Mouse (Mus musculus): ENCODE data around the gene Nmnat2.

Gene Nmnat2

DNA sequence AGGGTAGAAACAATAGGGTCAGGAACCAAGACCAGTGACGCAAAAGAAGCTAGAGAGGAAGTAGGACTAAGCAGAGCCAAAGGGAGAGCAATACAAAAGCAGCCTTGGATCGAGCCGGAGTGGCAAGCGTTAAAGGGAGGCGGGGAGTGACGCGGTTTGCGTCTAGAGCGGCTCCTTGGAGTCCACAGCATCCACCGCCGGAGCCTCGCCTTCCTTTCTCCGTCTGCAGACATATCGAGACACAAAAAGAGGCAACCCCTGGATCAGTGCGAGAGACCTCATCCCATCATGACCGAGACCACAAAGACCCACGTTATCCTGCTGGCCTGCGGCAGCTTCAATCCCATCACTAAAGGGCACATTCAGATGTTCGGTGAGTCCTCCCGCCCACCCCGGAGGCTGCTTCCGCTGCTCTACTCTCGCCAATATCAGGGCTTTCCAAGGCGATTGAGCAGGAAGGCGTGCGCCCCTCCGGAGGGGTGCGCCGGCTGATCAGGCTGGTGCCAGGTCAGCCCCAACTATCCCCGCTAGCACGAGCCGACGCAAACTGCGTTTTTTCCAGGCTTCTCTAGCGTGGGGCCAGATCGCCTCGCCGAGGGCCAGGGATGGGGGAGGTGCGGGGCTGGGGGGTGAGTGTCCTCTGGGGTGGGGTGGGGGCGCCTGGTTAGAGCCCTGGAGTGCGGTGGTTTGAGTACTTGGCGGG lies at the start of gene Nmnat2:
Nmnat2 (plus strand) TSS at position 173 of the 703 bp plus-strand sequence.
- in situ Hi-C loops (cut with MseI, MboI), result no loop called here

GRCm38 (mm10) chr1:152913483-152914460 lies 41.0 kb upstream of the Nmnat2 start:
- in situ Hi-C loops (cut with MseI, MboI), result no loop called here

- in situ Hi-C loops (cut with MseI, MboI), result no loop called here
Observed at GRCm38 (mm10) chr1:152915766-152916165, 39.0 kb upstream of the Nmnat2 start.

DNA sequence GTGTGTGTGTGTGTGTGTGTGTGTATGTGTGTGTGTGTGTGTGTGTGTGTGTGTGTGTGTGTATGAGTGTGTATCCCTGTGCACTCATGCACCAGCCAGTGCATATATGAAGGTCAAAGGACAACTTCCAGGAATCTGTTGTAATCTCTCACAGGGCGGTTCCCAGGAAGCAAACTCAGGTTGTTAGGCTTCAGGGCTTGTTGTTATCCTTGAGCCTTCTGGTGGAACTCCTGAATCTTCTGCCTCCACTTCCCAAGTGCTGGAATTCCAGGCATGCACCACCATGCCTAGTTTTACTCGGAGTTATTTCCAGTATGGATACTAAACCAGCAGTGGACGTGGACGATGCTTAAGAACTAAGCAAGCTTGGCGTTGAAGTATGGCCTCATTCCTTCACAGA lies 37.9 kb upstream of the Nmnat2 start:
- in situ Hi-C loops (cut with MseI, MboI), result no loop called here

GRCm38 (mm10) chr1:152917626-152918025 lies 37.2 kb upstream of the Nmnat2 start:
- in situ Hi-C loops (cut with MseI, MboI), result no loop called here

DNA sequence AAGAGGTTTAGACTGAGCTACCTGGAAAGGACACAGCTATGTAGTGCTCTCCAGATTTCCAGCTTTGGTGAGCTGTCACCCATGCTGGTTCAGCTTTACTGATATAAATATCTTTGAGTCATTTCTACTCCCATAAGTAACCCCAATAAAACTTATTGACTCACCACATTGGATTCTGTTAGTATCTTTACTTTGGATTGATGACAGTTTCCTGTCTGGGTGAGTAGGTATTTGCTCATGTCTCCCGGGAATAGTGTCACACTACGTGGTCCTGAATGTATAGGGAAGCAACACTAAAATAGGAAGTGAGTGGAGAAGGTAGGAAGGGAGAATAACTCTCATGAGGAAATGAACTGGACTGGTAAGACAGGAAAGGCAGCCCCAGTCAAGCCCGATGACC lies 33.0 kb upstream of the Nmnat2 start:
- in situ Hi-C loops (cut with MseI, MboI), result no loop called here

GRCm38 (mm10) chr1:152933962-152934361 lies 20.8 kb upstream of the Nmnat2 start:
- in situ Hi-C loops (cut with MseI, MboI), result no loop called here

GRCm38 (mm10) chr1:152935476-152935875 lies 19.3 kb upstream of the Nmnat2 start:
- in situ Hi-C loops (cut with MseI, MboI), result no loop called here

DNA sequence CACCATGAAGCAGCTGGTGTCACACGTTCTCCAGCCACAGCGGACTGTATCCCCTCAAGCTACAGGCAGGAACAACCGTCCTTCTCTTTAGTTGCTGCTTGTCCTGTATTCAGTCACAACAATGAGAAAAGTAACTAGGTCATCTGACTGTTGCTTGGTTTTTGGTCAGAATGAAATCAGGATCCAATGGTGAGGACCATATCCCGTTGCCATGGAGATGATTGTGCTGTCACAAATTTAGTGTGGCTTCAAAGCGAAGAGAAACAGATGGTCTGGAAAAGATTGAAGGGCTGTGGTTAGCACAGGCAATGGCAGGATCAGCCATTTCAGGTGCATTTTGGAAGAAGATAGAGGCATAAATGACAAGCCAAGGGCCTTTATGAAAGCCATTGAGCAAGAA lies 18.4 kb upstream of the Nmnat2 start:
- in situ Hi-C loops (cut with MseI, MboI), result no loop called here

GRCm38 (mm10) chr1:152942977-152943376 lies 11.8 kb upstream of the Nmnat2 start:
- in situ Hi-C loops (cut with MseI, MboI), result no loop called here

DNA sequence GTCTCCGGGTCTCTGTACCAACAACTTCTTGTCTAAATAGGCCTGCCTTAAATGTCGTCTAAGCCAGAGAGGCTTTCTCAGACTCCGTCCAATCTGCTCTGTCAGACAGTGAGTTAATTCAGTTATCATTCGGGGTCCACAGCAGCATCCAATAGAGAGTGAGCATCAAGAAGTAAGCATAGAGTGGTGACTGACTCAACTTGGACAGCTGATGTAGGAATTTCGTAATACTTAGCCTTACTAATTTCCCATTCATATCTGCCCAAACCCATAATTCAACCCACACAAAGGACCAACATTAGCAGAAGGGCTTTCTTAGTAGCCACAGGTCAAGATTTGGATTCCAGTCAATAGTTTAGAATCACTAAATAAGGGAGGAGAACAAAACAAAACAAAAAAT lies 626 bp upstream of the Nmnat2 start:
- in situ Hi-C loops (cut with MseI, MboI), result no loop called here

- in situ Hi-C loops (cut with MseI, MboI), result no loop called here
Observed at GRCm38 (mm10) chr1:152955564-152956211, 895 bp downstream of the Nmnat2 start.

GRCm38 (mm10) chr1:152956221-152956620 lies 1.4 kb downstream of the Nmnat2 start:
- in situ Hi-C loops (cut with MseI, MboI), result no loop called here

- in situ Hi-C loops (cut with MseI, MboI), result no loop called here
Observed at GRCm38 (mm10) chr1:152964344-152964743, 9.6 kb downstream of the Nmnat2 start.

- in situ Hi-C loops (cut with MseI, MboI), result no loop called here
Observed at GRCm38 (mm10) chr1:152966222-152966621, 11.4 kb downstream of the Nmnat2 start.

GRCm38 (mm10) chr1:152966686-152967085 lies 11.9 kb downstream of the Nmnat2 start:
- in situ Hi-C loops (cut with MseI, MboI), result no loop called here

DNA sequence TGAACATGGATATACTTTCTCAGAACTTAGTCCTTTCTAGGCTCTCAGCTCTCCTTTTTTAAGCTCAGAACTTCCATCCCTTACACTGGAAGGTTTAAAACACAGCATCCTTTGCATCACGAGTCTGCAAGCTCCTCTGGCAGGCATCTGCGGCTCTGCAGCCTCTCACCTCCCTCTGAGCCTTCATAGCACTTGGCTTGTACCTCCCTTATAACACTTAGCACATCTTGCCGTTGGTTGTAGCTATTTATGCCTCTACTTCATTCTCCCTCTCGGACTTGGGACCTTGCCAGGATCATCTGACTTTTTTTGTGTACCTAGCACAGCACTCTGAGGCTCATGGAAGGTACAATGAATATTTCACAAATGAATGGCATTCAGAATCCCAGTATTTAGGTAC lies 14.3 kb downstream of the Nmnat2 start:
- in situ Hi-C loops (cut with MseI, MboI), result no loop called here

GRCm38 (mm10) chr1:152972957-152973356 lies 18.2 kb downstream of the Nmnat2 start:
- in situ Hi-C loops (cut with MseI, MboI), result no loop called here

DNA sequence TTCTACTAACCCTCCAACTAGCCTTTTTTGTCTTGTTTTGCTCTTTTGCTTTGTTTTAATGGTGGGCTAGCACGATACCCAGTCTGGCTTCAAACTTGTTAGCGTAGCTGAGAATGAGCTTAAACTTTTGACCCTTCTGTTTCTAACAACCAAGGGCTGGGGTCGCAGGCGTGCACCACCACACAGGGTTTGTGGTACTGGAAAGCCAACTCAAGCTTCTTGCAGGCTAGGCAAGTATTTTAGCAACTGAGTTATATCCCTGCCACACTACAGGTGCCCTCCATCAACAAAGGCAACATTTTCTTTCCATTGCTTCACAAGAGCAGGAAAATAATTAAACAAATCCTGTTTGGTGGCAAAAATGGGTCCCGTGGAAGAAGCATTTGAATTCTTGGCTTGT lies 18.6 kb downstream of the Nmnat2 start:
- in situ Hi-C loops (cut with MseI, MboI), result no loop called here

GRCm38 (mm10) chr1:152973861-152974260 lies 19.1 kb downstream of the Nmnat2 start:
- in situ Hi-C loops (cut with MseI, MboI), result no loop called here

- in situ Hi-C loops (cut with MseI, MboI), result no loop called here
Observed at GRCm38 (mm10) chr1:152975144-152975543, 20.4 kb downstream of the Nmnat2 start.

GRCm38 (mm10) chr1:152978700-152979099 lies 23.9 kb downstream of the Nmnat2 start:
- in situ Hi-C loops (cut with MseI, MboI), result no loop called here
